Mouse (Mus musculus): Measurements from ENCODE around the gene Gm4871. TPM values are rescaled to one million over a fixed set of nuclear protein-coding genes. Genes with fewer than 3 reads are reported as not detected.
"Not testable (repeated sequence)": the region's sequence is repeated elsewhere in the genome, so short reads cannot be mapped to it uniquely, and the experiment has no call there.

Gm4871 gene
- polyA plus RNA-seq, 1 experiment from 2014 or later = not detected

- Histone ChIP-seq H3K9me3 (replicated peaks; ENCODE audit: control insufficient read depth, low read length) (no peaks in the 10 kb centered on the region), H3K36me3 (ENCODE audit: control insufficient read depth, insufficient read depth, low read length) (no peaks in the 10 kb centered on the region), H3K4me1 (ENCODE audit: control insufficient read depth, insufficient read depth, low read length) (no peaks in the 10 kb centered on the region; the same call in 1 of the 2 replicates), H3K9ac (ENCODE audit: low read length) (no peak overlapping the region), H3K27ac (ENCODE audit: low read depth, low read length) (no peak overlapping the region), H3K4me3 (ENCODE audit: low read depth, low read length) (no peak overlapping the region), H3K27me3 (replicated peaks; ENCODE audit: control insufficient read depth, insufficient read depth, low read length) (no peaks in the 10 kb centered on the region), H3K4me2 (ENCODE audit: low read length) (no peak overlapping the region)
- DNase-seq (ENCODE audit: low spot score) (peak; percentile 57), ATAC-seq (peak; percentile 57; the same call in 1 of the 2 replicates)
- WGBS = 15% methylated on average over 8 of the region's 8 CpGs
These were observed 25.4 kb upstream of the Gm4871 start for GRCm38 (mm10) chr5:145057907-145058306.

- ATAC-seq; H3K4me1 ChIP-seq (ENCODE audit: control insufficient read depth, insufficient read depth, low read length); H3K36me3 ChIP-seq (ENCODE audit: control insufficient read depth, insufficient read depth, low read length); H3K4me3 ChIP-seq (ENCODE audit: low read depth, low read length); H3K9me3 ChIP-seq (replicated peaks; ENCODE audit: control insufficient read depth, low read length); DNase-seq (ENCODE audit: low spot score); H3K9ac ChIP-seq (ENCODE audit: low read length); H3K4me2 ChIP-seq (ENCODE audit: low read length); H3K27ac ChIP-seq (ENCODE audit: low read depth, low read length); H3K27me3 ChIP-seq (replicated peaks; ENCODE audit: control insufficient read depth, insufficient read depth, low read length): not testable (repeated sequence)
- 91% methylated on average over 3 of the region's 3 CpGs for WGBS
These were observed 21.6 kb upstream of the Gm4871 start for GRCm38 (mm10) chr5:145054187-145054586.

- H3K27me3 ChIP-seq (replicated peaks; ENCODE audit: control insufficient read depth, insufficient read depth, low read length); H3K9me3 ChIP-seq (replicated peaks; ENCODE audit: control insufficient read depth, low read length); H3K4me1 ChIP-seq (ENCODE audit: control insufficient read depth, insufficient read depth, low read length); H3K4me2 ChIP-seq (ENCODE audit: low read length); H3K9ac ChIP-seq (ENCODE audit: low read length); ATAC-seq; DNase-seq (ENCODE audit: low spot score); H3K27ac ChIP-seq (ENCODE audit: low read depth, low read length); H3K4me3 ChIP-seq (ENCODE audit: low read depth, low read length); H3K36me3 ChIP-seq (ENCODE audit: control insufficient read depth, insufficient read depth, low read length): not testable (repeated sequence)
- 80% methylated on average over 3 of the region's 3 CpGs for WGBS
These were observed 10.1 kb upstream of the Gm4871 start, which contains the start of gene 1700018F24Rik for GRCm38 (mm10) chr5:145042690-145043089. TSS of gene 1700018F24Rik (plus strand) at chr5:145042990.

- WGBS = 46% methylated on average over 4 of the region's 4 CpGs
- H3K9ac ChIP-seq (ENCODE audit: low read length) = no peak overlapping the region
- ATAC-seq (no peak), DNase-seq (ENCODE audit: low spot score) (peak; percentile 1)
- no peaks in the 10 kb centered on the region for H3K27me3 ChIP-seq (replicated peaks; ENCODE audit: control insufficient read depth, insufficient read depth, low read length)
- no peaks in the 10 kb centered on the region for H3K36me3 ChIP-seq (ENCODE audit: control insufficient read depth, insufficient read depth, low read length)
- no peaks in the 10 kb centered on the region for H3K4me1 ChIP-seq (ENCODE audit: control insufficient read depth, insufficient read depth, low read length)
- H3K4me2 ChIP-seq (ENCODE audit: low read length) = no peak overlapping the region
- H3K4me3 ChIP-seq (ENCODE audit: low read depth, low read length) = no peak overlapping the region
- H3K9me3 ChIP-seq (replicated peaks; ENCODE audit: control insufficient read depth, low read length) = no peaks in the 10 kb centered on the region
- no peak overlapping the region for H3K27ac ChIP-seq (ENCODE audit: low read depth, low read length)
These were observed 9.1 kb upstream of the Gm4871 start for GRCm38 (mm10) chr5:145041628-145042027.

- not testable (repeated sequence) for ATAC-seq; H3K9ac ChIP-seq (ENCODE audit: low read length); H3K4me3 ChIP-seq (ENCODE audit: low read depth, low read length); H3K27ac ChIP-seq (ENCODE audit: low read depth, low read length); H3K36me3 ChIP-seq (ENCODE audit: control insufficient read depth, insufficient read depth, low read length); H3K4me2 ChIP-seq (ENCODE audit: low read length); H3K4me1 ChIP-seq (ENCODE audit: control insufficient read depth, insufficient read depth, low read length); DNase-seq (ENCODE audit: low spot score); H3K27me3 ChIP-seq (replicated peaks; ENCODE audit: control insufficient read depth, insufficient read depth, low read length); H3K9me3 ChIP-seq (replicated peaks; ENCODE audit: control insufficient read depth, low read length)
- WGBS = 81% methylated on average over 1 of the region's 1 CpGs
These were observed 2.1 kb downstream of the Gm4871 start for GRCm38 (mm10) chr5:145030476-145030875.

- not testable (repeated sequence) for H3K27ac ChIP-seq (ENCODE audit: low read depth, low read length); ATAC-seq; H3K4me1 ChIP-seq (ENCODE audit: control insufficient read depth, insufficient read depth, low read length); H3K9me3 ChIP-seq (replicated peaks; ENCODE audit: control insufficient read depth, low read length); H3K36me3 ChIP-seq (ENCODE audit: control insufficient read depth, insufficient read depth, low read length); H3K4me2 ChIP-seq (ENCODE audit: low read length); DNase-seq (ENCODE audit: low spot score); H3K9ac ChIP-seq (ENCODE audit: low read length); H3K27me3 ChIP-seq (replicated peaks; ENCODE audit: control insufficient read depth, insufficient read depth, low read length); H3K4me3 ChIP-seq (ENCODE audit: low read depth, low read length)
- WGBS = 81% methylated on average over 1 of the region's 1 CpGs
These were observed 11.8 kb downstream of the Gm4871 start for GRCm38 (mm10) chr5:145020712-145021111.

- H3K4me3 ChIP-seq (ENCODE audit: low read depth, low read length); H3K4me1 ChIP-seq (ENCODE audit: control insufficient read depth, insufficient read depth, low read length); H3K27me3 ChIP-seq (replicated peaks; ENCODE audit: control insufficient read depth, insufficient read depth, low read length); H3K9ac ChIP-seq (ENCODE audit: low read length); H3K27ac ChIP-seq (ENCODE audit: low read depth, low read length); DNase-seq (ENCODE audit: low spot score); ATAC-seq; H3K4me2 ChIP-seq (ENCODE audit: low read length); H3K36me3 ChIP-seq (ENCODE audit: control insufficient read depth, insufficient read depth, low read length); H3K9me3 ChIP-seq (replicated peaks; ENCODE audit: control insufficient read depth, low read length): not testable (repeated sequence)
- WGBS = 33% methylated on average over 1 of the region's 1 CpGs
These were observed 12.3 kb downstream of the Gm4871 start for GRCm38 (mm10) chr5:145020254-145020653.

- DNase-seq (ENCODE audit: low spot score); H3K9ac ChIP-seq (ENCODE audit: low read length); H3K27me3 ChIP-seq (replicated peaks; ENCODE audit: control insufficient read depth, insufficient read depth, low read length); H3K4me2 ChIP-seq (ENCODE audit: low read length); H3K9me3 ChIP-seq (replicated peaks; ENCODE audit: control insufficient read depth, low read length); H3K4me1 ChIP-seq (ENCODE audit: control insufficient read depth, insufficient read depth, low read length); H3K4me3 ChIP-seq (ENCODE audit: low read depth, low read length); H3K36me3 ChIP-seq (ENCODE audit: control insufficient read depth, insufficient read depth, low read length); ATAC-seq; H3K27ac ChIP-seq (ENCODE audit: low read depth, low read length): not testable (repeated sequence)
- WGBS = 28% methylated on average over 1 of the region's 2 CpGs
These were observed 15.8 kb downstream of the Gm4871 start for GRCm38 (mm10) chr5:145016761-145017160.

- ATAC-seq (no peak), DNase-seq (ENCODE audit: low spot score) (no peak)
- H3K27me3 ChIP-seq (replicated peaks; ENCODE audit: control insufficient read depth, insufficient read depth, low read length) = no peaks in the 10 kb centered on the region
- no peak overlapping the region for H3K4me3 ChIP-seq (ENCODE audit: low read depth, low read length)
- no peaks in the 10 kb centered on the region for H3K36me3 ChIP-seq (ENCODE audit: control insufficient read depth, insufficient read depth, low read length)
- H3K4me2 ChIP-seq (ENCODE audit: low read length) = no peak overlapping the region
- no peak overlapping the region for H3K27ac ChIP-seq (ENCODE audit: low read depth, low read length)
- no peak overlapping the region for H3K9ac ChIP-seq (ENCODE audit: low read length)
- no peaks in the 10 kb centered on the region for H3K9me3 ChIP-seq (replicated peaks; ENCODE audit: control insufficient read depth, low read length)
- H3K4me1 ChIP-seq (ENCODE audit: control insufficient read depth, insufficient read depth, low read length) = no peaks in the 10 kb centered on the region
- 80% methylated on average over 1 of the region's 1 CpGs for WGBS
These were observed 18.3 kb downstream of the Gm4871 start for GRCm38 (mm10) chr5:145014278-145014677.
